In the genomic region with DNA sequence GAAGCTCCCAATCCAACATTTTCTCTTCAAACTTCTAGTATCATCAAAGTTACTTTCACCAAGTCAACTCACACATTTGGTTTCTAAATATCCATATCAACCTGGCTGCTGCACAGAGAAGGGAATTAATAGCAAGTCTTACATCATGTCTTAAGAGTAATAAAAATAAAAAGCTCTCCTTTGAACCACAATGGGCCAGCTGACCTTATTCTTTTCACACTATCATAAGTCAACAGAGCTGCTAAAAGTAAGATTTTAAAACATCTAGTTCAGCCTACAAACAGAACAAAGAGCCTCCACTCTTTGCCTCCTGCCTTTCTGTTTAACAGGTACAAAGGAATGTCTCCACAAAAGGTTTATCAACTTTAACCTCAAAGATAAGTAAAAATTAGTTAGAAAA, we compare ENCODE assay signal across 14 mouse cellular contexts.
"Had no signal": no experiment of that assay in that cellular context is flagged by ENCODE, and none has a peak within 500 bp of the region (broad histone marks: within the 10 kb centered on the region; RNA-seq: fewer than 3 reads in every experiment).

No protein-coding gene starts in this region.

- ATAC-seq: intestine, embryonic 16.5 days; liver, postnatal 0 days; midbrain, embryonic 16.5 days had no signal

- H3K9me3 ChIP-seq: limb, embryonic 12.5 days; liver, embryonic 13.5 days; megakaryocyte, embryonic 14.5 days had no signal

- H3K27ac ChIP-seq: limb, embryonic 12.5 days; liver, embryonic 13.5 days; macrophage had no signal

- H3K4me3 ChIP-seq: limb, embryonic 12.5 days; liver, embryonic 13.5 days; megakaryocyte, embryonic 14.5 days had no signal

- DNase-seq: kidney, adult 8-10 months; kidney, postnatal 25 days; liver; liver, embryonic 13.5 days; liver, postnatal 0 days; right cerebral cortex, postnatal 14 days; thymus, adult 2 months; thymus, postnatal 36 days had no signal

- H3K9ac ChIP-seq: limb, embryonic 12.5 days; liver, embryonic 13.5 days; liver, postnatal 0 days had no signal

- H3K4me2 ChIP-seq: limb, embryonic 12.5 days; liver, embryonic 13.5 days; midbrain, embryonic 11.5 days had no signal

- H3K27me3 ChIP-seq: limb, embryonic 12.5 days; liver, embryonic 13.5 days; megakaryocyte, embryonic 14.5 days had no signal

- H3K36me3 ChIP-seq: limb, embryonic 12.5 days; liver, embryonic 13.5 days had no signal
